Mouse (Mus musculus) ES-E14 (cell line): ENCODE measurements at regions not wholly inside any gene's neighbourhood (a gene's known extent, or its start where the extent isn't known, plus 50 kb on each side); places are given as distances from the start of the nearest gene placed in this dataset.

Experiments
- CHD2 ChIP-seq: IDR thresholded peaks from 2 replicates; pipeline ENCODE4 v1.6.1; 2014; ENCODE audit warnings: mild to moderate bottlenecking, low read depth, low read length, inconsistent platforms
- HCFC1 ChIP-seq: IDR thresholded peaks from 2 replicates; pipeline ENCODE4 v1.6.1; 2012; ENCODE audit warnings: low read length, inconsistent platforms, borderline replicate concordance; ENCODE audit not compliant: insufficient read depth
- ZC3H11A ChIP-seq: IDR thresholded peaks from 2 replicates; pipeline ENCODE4 v1.6.1; 2012; ENCODE audit warnings: low read depth, mild to moderate bottlenecking, inconsistent platforms, low read length, borderline replicate concordance
- ZNF384 ChIP-seq: IDR thresholded peaks from 2 replicates; pipeline ENCODE4 v1.6.1; 2012; ENCODE audit warnings: low read depth, low read length, inconsistent platforms

DNA sequence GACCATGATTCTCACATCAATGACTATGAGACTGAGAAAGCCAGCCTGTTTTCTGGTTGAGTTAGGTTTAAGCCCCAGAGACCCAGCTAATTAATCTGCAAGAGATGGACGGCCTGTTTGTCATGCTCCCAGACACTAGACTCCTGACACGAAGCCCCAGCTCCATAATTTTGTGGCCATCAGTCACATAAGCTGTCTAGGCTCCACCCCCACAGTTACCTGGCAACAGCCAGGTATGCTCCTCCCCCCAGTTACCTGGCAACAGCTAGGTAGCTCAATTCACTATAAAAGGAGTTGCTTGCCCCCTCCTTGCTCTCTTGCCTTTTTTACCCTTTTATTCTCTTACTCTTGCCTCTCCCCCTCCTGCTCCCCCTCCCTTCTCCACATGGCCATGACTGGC lies 287.3 kb downstream of the Cmpk2 start:
- TF ChIP-seq HCFC1, result no peak
- TF ChIP-seq ZNF384, result no peak
- no peak for TF ChIP-seq CHD2
- TF ChIP-seq ZC3H11A, result no peak
